Mouse (Mus musculus) kidney, postnatal 4 days (tissue): ENCODE measurements at regions not wholly inside any gene's neighbourhood (a gene's known extent, or its start where the extent isn't known, plus 50 kb on each side); places are given as distances from the start of the nearest gene placed in this dataset.
"Not testable (repeated sequence)": the region's sequence is repeated elsewhere in the genome, so short reads cannot be mapped to it uniquely, and the experiment has no call there.

Experiments
- DNase-seq, 2 experiments: peaks; one replicate each; pipeline ENCODE4 v3.0.0; 2021; ENCODE audit warnings: mixed read lengths in 2 of 2

GRCm38 (mm10) chr13:75295818-75296217 lies 206.2 kb downstream of the Pcsk1 start:
- no peak for DNase-seq

- DNase-seq, result no peak
Measured at GRCm38 (mm10) chr13:75319780-75320179, 230.2 kb downstream of the Pcsk1 start.

GRCm38 (mm10) chr13:75320239-75320638 lies 230.6 kb downstream of the Pcsk1 start:
- DNase-seq, result no peak

GRCm38 (mm10) chr13:75337054-75337453 lies 247.4 kb downstream of the Pcsk1 start:
- no peak for DNase-seq

- DNase-seq, result no peak
Measured at GRCm38 (mm10) chr13:75343422-75343821, 253.8 kb downstream of the Pcsk1 start.

- DNase-seq, result no peak
Measured at GRCm38 (mm10) chr13:75366723-75367426, 277.2 kb downstream of the Pcsk1 start.

- no peak for DNase-seq
Measured at GRCm38 (mm10) chr13:75368249-75368800, 278.7 kb downstream of the Pcsk1 start.

GRCm38 (mm10) chr13:75377100-75377499 lies 287.5 kb downstream of the Pcsk1 start:
- not testable (repeated sequence) for DNase-seq

GRCm38 (mm10) chr13:75377717-75378116 lies 288.1 kb downstream of the Pcsk1 start:
- no peak for DNase-seq

- no peak for DNase-seq
Measured at GRCm38 (mm10) chr13:75384631-75385340, 295.2 kb downstream of the Pcsk1 start.

GRCm38 (mm10) chr13:75389211-75389610 lies 299.6 kb downstream of the Pcsk1 start:
- no peak for DNase-seq

GRCm38 (mm10) chr13:75390177-75390576 lies 300.6 kb downstream of the Pcsk1 start:
- peak; percentile 3 to 11 for DNase-seq

GRCm38 (mm10) chr13:75399846-75400245 lies 306.7 kb upstream of the Ell2 start:
- not testable (repeated sequence) for DNase-seq

- DNase-seq, result no peak
Measured at GRCm38 (mm10) chr13:75420726-75421125, 285.8 kb upstream of the Ell2 start.

GRCm38 (mm10) chr13:75426971-75427370 lies 279.6 kb upstream of the Ell2 start:
- no peak for DNase-seq

- DNase-seq, result no peak
Measured at GRCm38 (mm10) chr13:75439170-75439569, 267.4 kb upstream of the Ell2 start.

- no peak for DNase-seq
Measured at GRCm38 (mm10) chr13:75440051-75440450, 266.5 kb upstream of the Ell2 start.

- no peak for DNase-seq
Measured at GRCm38 (mm10) chr13:75460335-75460878, 246.2 kb upstream of the Ell2 start.

- DNase-seq, result no peak
Measured at GRCm38 (mm10) chr13:75461273-75461672, 245.3 kb upstream of the Ell2 start.

GRCm38 (mm10) chr13:75467225-75467624 lies 239.3 kb upstream of the Ell2 start:
- DNase-seq, result no peak

- no peak for DNase-seq
Measured at GRCm38 (mm10) chr13:75475828-75476597, 230.5 kb upstream of the Ell2 start.

GRCm38 (mm10) chr13:75483157-75483915 lies 223.2 kb upstream of the Ell2 start:
- not testable (repeated sequence) for DNase-seq
